Mouse (Mus musculus): Measurements from ENCODE around the gene Slc4a2. TPM values are rescaled to one million over a fixed set of nuclear protein-coding genes. Genes with fewer than 3 reads are reported as not detected.

The Slc4a2 gene
- polyA plus RNA-seq, 1 experiment from 2014 or later: 41.0 TPM

- H3K4me1 ChIP-seq: peaks cover 54% of the 10 kb centered on the region
- ATAC-seq (ENCODE audit: insufficient number of reproducible peaks, insufficient read depth, low FRiP score, low TSS enrichment, low read depth): no peak
Measured at GRCm38 (mm10) chr5:24474723-24475261, 51.2 kb downstream of the Slc4a2 start.

GRCm38 (mm10) chr5:24475476-24476241 is 52.0 kb downstream of the Slc4a2 start:
- peaks cover 30% of the 10 kb centered on the region for H3K27me3 ChIP-seq
- ATAC-seq (ENCODE audit: insufficient number of reproducible peaks, insufficient read depth, low FRiP score, low TSS enrichment, low read depth): no peak; the same call in 1 of the 2 replicates
- WGBS: 53% methylated on average over 6 of the region's 6 CpGs
- H3K9ac ChIP-seq: peak overlapping the region; percentile 76
- peak overlapping the region; percentile 53 for H3K4me3 ChIP-seq
- peaks cover 54% of the 10 kb centered on the region for H3K36me3 ChIP-seq
- H3K4me2 ChIP-seq: peak overlapping the region; percentile 80
- H3K9me3 ChIP-seq: no peaks in the 10 kb centered on the region
- no peak overlapping the region for H3K27ac ChIP-seq
- peaks cover 54% of the 10 kb centered on the region for H3K4me1 ChIP-seq

More at GRCm38 (mm10) chr5:24474723-24475261, 51.2 kb downstream of the Slc4a2 start:
- peak overlapping the region; percentile 80 for H3K27ac ChIP-seq
- no peaks in the 10 kb centered on the region for H3K9me3 ChIP-seq
- peaks cover 46% of the 10 kb centered on the region for H3K36me3 ChIP-seq
- H3K9ac ChIP-seq: peak overlapping the region; percentile 76
- peaks cover 30% of the 10 kb centered on the region for H3K27me3 ChIP-seq
- H3K4me2 ChIP-seq: peak overlapping the region; percentile 80
- WGBS: 3% methylated on average over 67 of the region's 67 CpGs
- peak overlapping the region; percentile 53 for H3K4me3 ChIP-seq

- Histone ChIP-seq H3K4me2 (no peak overlapping the region), H3K27me3 (peaks cover 30% of the 10 kb centered on the region), H3K4me3 (no peak overlapping the region), H3K9me3 (no peaks in the 10 kb centered on the region), H3K36me3 (peaks cover 73% of the 10 kb centered on the region), H3K4me1 (peaks cover 52% of the 10 kb centered on the region), H3K27ac (no peak overlapping the region), H3K9ac (no peak overlapping the region)
- 91% methylated on average over 9 of the region's 9 CpGs for WGBS
- no peak for ATAC-seq (ENCODE audit: insufficient number of reproducible peaks, insufficient read depth, low FRiP score, low TSS enrichment, low read depth)
Measured at GRCm38 (mm10) chr5:24477909-24478308, 54.3 kb downstream of the Slc4a2 start.

DNA sequence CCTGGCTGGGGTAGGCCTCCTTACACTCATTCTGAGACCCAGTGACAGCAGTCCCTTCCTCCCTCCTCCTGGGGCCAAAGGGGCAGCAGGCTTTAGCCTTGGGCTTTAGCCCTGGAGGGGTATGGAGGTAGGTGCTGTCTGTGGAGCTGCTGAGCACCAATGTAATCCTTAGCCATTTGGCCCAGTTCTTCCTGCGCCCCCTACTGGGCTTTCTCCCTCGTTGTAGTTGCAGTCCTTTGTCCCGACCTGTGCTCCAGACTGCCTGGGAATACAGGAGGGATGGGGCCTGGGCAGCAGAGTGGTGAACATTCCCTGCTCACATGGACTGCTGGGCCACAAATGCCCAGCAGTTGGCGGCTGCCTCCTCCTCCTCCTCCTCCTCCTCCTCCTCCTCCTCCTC is 58.0 kb downstream of the Slc4a2 start:
- Histone ChIP-seq H3K9me3 (no peaks in the 10 kb centered on the region), H3K36me3 (peaks cover 85% of the 10 kb centered on the region), H3K27ac (no peak overlapping the region), H3K9ac (no peak overlapping the region), H3K4me2 (no peak overlapping the region), H3K4me1 (peaks cover 36% of the 10 kb centered on the region), H3K27me3 (0 out of 2 replicates have a peak, but pooled peaks cover 8% of the 10 kb centered on the region), H3K4me3 (no peak overlapping the region)
- 6% methylated on average over 4 of the region's 4 CpGs for WGBS
- ATAC-seq (ENCODE audit: insufficient number of reproducible peaks, insufficient read depth, low FRiP score, low TSS enrichment, low read depth): no peak

- Histone ChIP-seq H3K4me3 (no peak overlapping the region), H3K36me3 (peaks cover 85% of the 10 kb centered on the region), H3K4me1 (peaks cover 32% of the 10 kb centered on the region), H3K4me2 (no peak overlapping the region), H3K9me3 (no peaks in the 10 kb centered on the region), H3K27ac (no peak overlapping the region), H3K9ac (peak overlapping the region; percentile 54), H3K27me3 (0 out of 2 replicates have a peak, but pooled peaks cover 8% of the 10 kb centered on the region)
- WGBS: 42% methylated on average over 41 of the region's 41 CpGs
- no peak for ATAC-seq (ENCODE audit: insufficient number of reproducible peaks, insufficient read depth, low FRiP score, low TSS enrichment, low read depth)
Measured at GRCm38 (mm10) chr5:24482247-24483079, 58.8 kb downstream of the Slc4a2 start.

DNA sequence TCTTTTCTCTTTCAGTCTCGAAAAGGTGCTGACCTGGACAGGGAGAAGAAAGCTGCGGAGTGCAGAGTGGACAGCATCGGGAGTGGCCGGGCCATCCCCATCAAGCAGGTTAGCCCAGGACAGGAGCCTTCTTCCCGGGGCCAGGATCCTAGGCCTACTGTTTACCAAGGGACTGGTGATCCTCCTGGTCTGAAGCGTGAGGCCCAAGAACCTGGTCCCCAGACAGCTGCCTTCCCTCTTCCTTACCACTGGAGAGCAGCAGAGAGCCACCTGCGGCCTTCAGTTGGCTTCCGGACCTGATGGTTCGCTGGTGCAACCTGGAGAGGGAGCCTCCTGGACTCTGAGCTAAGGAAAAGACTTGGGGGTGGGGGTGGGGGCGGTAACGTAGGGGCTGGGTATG is 59.7 kb downstream of the Slc4a2 start:
- Histone ChIP-seq H3K36me3 (peaks cover 85% of the 10 kb centered on the region), H3K4me2 (no peak overlapping the region), H3K4me3 (no peak overlapping the region), H3K9ac (no peak overlapping the region), H3K27me3 (0 out of 2 replicates have a peak, but pooled peaks cover 8% of the 10 kb centered on the region), H3K27ac (no peak overlapping the region), H3K9me3 (no peaks in the 10 kb centered on the region), H3K4me1 (peaks cover 32% of the 10 kb centered on the region)
- 23% methylated on average over 11 of the region's 11 CpGs for WGBS
- ATAC-seq (ENCODE audit: insufficient number of reproducible peaks, insufficient read depth, low FRiP score, low TSS enrichment, low read depth): no peak

DNA sequence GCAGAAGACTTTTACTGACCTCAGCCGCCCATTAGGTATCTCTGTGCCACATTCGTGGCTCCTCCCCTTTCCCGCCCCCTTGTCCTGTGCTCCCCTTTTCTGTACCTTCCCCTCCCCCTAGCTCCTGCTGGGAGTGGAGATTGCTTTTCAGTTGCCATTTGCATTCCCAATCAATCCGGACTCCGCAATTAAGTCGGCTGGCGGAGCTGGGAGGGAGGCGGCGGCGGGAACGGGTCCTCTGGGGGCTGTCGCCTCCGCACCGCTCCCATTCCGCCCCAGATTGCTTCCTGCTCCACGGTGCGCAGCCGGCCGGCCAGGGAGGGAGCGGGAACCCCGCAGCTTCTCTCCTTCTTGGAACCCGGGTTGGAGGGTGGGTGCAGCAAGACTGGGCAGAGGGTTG is 61.3 kb downstream of the Slc4a2 start:
- WGBS: 25% methylated on average over 21 of the region's 22 CpGs
- peaks cover 32% of the 10 kb centered on the region for H3K4me1 ChIP-seq
- H3K4me2 ChIP-seq: peak overlapping the region; percentile 30; the same call in 1 of the 2 replicates
- H3K4me3 ChIP-seq: no peak overlapping the region
- H3K36me3 ChIP-seq: peaks cover 85% of the 10 kb centered on the region
- 0 out of 2 replicates have a peak overlapping the region, but pooled peaks have one; percentile 44 for H3K9ac ChIP-seq
- no peak overlapping the region for H3K27ac ChIP-seq
- H3K27me3 ChIP-seq: 0 out of 2 replicates have a peak, but pooled peaks cover 8% of the 10 kb centered on the region
- no peak for ATAC-seq (ENCODE audit: insufficient number of reproducible peaks, insufficient read depth, low FRiP score, low TSS enrichment, low read depth)
- no peaks in the 10 kb centered on the region for H3K9me3 ChIP-seq

GRCm38 (mm10) chr5:24486097-24486496 is 62.5 kb downstream of the Slc4a2 start:
- H3K4me1 ChIP-seq: peaks cover 32% of the 10 kb centered on the region
- ATAC-seq (ENCODE audit: insufficient number of reproducible peaks, insufficient read depth, low FRiP score, low TSS enrichment, low read depth): no peak
- no peak overlapping the region for H3K4me2 ChIP-seq
- H3K27ac ChIP-seq: no peak overlapping the region
- 0 out of 2 replicates have a peak, but pooled peaks cover 8% of the 10 kb centered on the region for H3K27me3 ChIP-seq
- H3K9ac ChIP-seq: no peak overlapping the region
- no peak overlapping the region for H3K4me3 ChIP-seq
- no peaks in the 10 kb centered on the region for H3K9me3 ChIP-seq
- H3K36me3 ChIP-seq: peaks cover 85% of the 10 kb centered on the region
- 3% methylated on average over 8 of the region's 8 CpGs for WGBS

GRCm38 (mm10) chr5:24486738-24487137 is 63.1 kb downstream of the Slc4a2 start:
- Histone ChIP-seq H3K27me3 (0 out of 2 replicates have a peak, but pooled peaks cover 8% of the 10 kb centered on the region), H3K4me1 (peaks cover 28% of the 10 kb centered on the region), H3K4me3 (no peak overlapping the region), H3K9ac (no peak overlapping the region), H3K9me3 (no peaks in the 10 kb centered on the region), H3K4me2 (no peak overlapping the region), H3K27ac (no peak overlapping the region), H3K36me3 (peaks cover 86% of the 10 kb centered on the region)
- ATAC-seq (ENCODE audit: insufficient number of reproducible peaks, insufficient read depth, low FRiP score, low TSS enrichment, low read depth): no peak
- WGBS: 84% methylated on average over 5 of the region's 5 CpGs

GRCm38 (mm10) chr5:24490413-24490920 is 66.8 kb downstream of the Slc4a2 start:
- H3K27me3 ChIP-seq: no peaks in the 10 kb centered on the region
- no peak overlapping the region for H3K4me3 ChIP-seq
- 82% methylated on average over 14 of the region's 14 CpGs for WGBS
- peaks cover 8% of the 10 kb centered on the region for H3K4me1 ChIP-seq
- no peak overlapping the region for H3K9ac ChIP-seq
- no peak overlapping the region for H3K27ac ChIP-seq
- ATAC-seq (ENCODE audit: insufficient number of reproducible peaks, insufficient read depth, low FRiP score, low TSS enrichment, low read depth): no peak
- no peaks in the 10 kb centered on the region for H3K9me3 ChIP-seq
- H3K36me3 ChIP-seq: peaks cover 89% of the 10 kb centered on the region
- H3K4me2 ChIP-seq: no peak overlapping the region
